Mouse (Mus musculus): ENCODE measurements at regions not wholly inside any gene's neighbourhood (a gene's known extent, or its start where the extent isn't known, plus 50 kb on each side); places are given as distances from the start of the nearest gene placed in this dataset.
"Not testable (repeated sequence)": the region's sequence is repeated elsewhere in the genome, so short reads cannot be mapped to it uniquely, and the experiment has no call there.

DNA sequence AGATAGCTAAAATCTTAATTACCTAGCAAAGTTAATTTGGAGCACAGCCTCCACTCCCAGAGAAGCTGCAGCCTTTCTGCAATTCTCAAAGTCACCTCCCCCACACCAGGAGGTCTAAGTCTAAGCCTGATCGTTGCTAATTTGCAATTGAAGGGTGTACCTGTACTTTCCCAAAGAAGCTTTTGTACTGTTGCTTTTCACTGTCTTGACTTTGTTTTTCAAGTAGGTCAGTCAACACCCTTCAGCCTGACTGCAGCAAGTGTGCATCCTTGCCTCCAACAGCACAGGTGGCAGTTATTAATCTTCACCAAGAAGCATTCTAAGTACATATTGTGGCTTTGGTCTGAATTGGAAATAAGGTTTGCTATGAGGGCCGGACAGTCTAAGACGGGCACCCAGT is 91.7 kb upstream of the Slc22a30 start:
- DNase-seq, result not testable (repeated sequence)

GRCm38 (mm10) chr19:8497526-8497925 is 92.6 kb upstream of the Slc22a30 start:
- DNase-seq, result not testable (repeated sequence)

- DNase-seq, result not testable (repeated sequence)
Observed at GRCm38 (mm10) chr19:8517721-8518120, 73.3 kb upstream of the Slc22a8 start.

- peak in 1 of 2 experiments; percentile 45 for DNase-seq
Observed at GRCm38 (mm10) chr19:8518273-8518672, 72.8 kb upstream of the Slc22a8 start.

GRCm38 (mm10) chr19:8518933-8519332 is 72.1 kb upstream of the Slc22a8 start:
- not testable (repeated sequence) for DNase-seq

DNA sequence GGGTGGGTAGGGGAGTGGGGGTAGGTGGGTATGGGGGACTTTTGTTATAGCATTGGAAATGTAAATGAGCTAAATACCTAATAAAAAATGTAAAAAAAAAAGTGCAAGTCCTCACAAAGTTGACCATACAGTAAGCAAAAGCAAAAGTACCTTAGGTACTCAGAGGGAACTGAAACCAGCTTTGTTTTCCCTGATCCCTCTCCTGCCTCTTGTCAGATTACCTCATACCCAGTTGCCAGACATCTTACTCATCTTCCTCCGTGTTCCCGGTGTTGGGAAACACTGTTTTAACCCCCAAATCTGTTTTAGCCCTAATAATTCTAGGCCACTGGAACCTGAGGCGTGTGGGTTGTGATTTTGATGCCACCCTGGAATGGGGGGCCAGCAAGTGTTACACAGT is 56.5 kb upstream of the Slc22a8 start:
- no peak for DNase-seq

DNA sequence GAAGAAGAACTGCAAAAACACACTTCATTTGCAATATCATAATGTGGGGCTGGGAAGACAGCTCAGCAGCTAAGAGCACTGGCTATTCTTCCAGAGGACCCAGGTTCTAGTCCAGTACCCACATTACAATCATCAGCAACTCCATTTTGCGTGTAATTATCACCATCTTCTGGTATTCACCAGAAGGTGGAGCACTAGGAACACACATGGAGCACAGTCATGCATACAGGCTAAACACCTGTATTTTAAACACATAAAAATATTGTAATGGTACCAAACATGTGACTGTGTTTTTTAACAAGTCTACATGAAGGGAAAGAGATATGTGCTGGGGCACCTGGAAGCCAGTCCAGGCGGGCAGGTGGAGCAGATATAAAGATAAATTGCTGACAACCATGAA is 55.0 kb upstream of the Slc22a8 start:
- no peak for DNase-seq
